Mouse (Mus musculus) mesoderm, embryonic 11.5 days (tissue): Measurements from ENCODE around the gene Dok5.

Experiments used
- DNase-seq: peaks from one replicate; pipeline ENCODE4 v3.0.0-alpha.2; 2012; ENCODE audit warnings: low read depth, low spot score

Dok5 gene

DNA sequence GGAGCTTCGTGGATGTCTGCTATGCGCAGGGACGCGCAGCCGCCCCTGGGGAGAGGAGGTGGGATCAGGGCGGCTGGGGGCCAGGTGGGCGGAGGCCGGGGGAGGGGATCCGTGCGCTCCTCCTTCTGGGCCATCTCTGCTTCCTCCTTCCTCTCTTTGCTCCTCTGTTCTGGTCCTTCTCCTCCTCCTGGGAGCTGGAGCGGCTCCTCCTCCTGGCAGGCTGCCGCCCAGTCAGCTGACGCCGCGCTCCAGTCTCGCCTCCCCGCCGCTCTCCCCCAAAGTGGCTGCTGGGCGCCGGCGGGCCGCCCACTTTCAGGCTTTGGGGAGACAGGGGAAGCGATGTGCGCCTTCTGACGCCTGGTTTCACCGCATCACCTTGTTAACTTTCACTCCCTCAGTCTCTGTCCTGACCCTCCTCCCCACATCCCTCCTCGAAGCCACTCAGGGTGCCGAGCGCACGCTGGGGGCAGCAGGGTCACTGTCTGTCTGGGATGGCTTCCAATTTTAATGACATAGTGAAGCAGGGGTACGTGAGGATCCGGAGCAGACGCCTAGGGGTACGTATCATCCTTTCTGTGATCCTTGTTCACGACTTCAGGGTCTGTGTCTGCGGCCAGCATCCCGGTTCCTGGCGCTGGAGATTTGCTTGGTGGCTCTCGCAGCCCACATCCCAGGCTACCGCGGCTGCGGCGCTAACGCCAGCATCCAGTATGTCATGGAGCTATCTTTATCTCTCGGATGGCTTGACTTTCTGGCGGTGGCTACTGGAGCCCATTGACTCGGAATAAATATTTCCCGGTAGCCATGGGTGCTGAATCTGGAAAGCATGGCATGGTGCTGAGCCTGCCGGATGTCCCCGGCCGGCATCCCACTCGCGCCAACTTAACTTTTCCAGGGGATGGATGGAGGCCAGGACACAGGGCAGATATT lies at the start of gene Dok5:
Gene Dok5, plus strand, starts transcription at position 176 of the 930 bp plus-strand sequence.
- peak; percentile 59 for DNase-seq

GRCm38 (mm10) chr2:170683385-170683784 lies 48.2 kb upstream of the Dok5 start:
- peak; percentile 25 for DNase-seq

DNA sequence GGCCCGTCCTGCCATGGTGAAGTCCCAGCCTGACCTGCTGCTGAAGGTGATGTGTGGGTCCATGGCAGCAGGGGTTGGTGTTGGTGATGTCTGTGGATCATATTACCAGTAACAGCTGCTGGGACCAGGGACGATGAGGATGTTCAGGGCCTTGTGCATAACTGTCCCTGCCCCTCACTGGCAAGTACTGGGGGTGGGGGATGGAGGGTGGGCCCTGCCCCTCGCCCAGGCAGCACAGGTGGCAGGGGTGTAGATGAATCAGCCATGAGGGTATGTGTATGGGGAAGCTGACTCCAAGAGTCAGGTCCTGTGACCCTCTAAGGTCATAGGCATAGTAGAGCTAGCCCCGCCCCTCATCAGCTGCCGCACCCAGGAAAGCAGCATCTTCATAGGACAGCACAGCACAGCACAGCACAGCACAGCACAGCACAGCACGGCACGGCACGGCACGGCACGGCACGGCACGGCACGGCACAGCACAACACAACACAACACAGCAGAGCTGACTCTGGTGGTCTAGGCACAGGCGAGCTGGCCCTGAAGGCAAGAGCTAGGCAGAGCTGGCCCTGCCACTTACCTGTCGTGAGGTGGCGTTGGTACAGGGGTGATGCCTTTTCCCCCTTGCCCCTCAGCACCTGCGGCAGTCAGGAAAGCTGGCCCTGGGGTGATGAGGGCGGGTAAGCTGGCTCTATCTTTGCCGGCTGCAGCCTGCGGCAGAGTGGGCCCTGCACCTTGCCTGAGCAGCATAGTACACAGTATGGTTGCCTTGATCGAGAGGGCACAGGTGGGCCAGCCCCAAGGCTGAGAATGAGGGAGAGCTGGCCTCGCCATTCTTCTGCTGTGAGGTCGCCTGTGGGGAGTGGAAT lies 36.3 kb upstream of the Dok5 start:
- DNase-seq = no peak

- DNase-seq = peak; percentile 9
Observed at GRCm38 (mm10) chr2:170695937-170696510, 35.6 kb upstream of the Dok5 start.

GRCm38 (mm10) chr2:170700471-170700870 lies 31.1 kb upstream of the Dok5 start:
- DNase-seq = no peak

GRCm38 (mm10) chr2:170706488-170706887 lies 25.1 kb upstream of the Dok5 start:
- DNase-seq = no peak

- DNase-seq = no peak
Observed at GRCm38 (mm10) chr2:170707672-170708071, 23.9 kb upstream of the Dok5 start.

DNA sequence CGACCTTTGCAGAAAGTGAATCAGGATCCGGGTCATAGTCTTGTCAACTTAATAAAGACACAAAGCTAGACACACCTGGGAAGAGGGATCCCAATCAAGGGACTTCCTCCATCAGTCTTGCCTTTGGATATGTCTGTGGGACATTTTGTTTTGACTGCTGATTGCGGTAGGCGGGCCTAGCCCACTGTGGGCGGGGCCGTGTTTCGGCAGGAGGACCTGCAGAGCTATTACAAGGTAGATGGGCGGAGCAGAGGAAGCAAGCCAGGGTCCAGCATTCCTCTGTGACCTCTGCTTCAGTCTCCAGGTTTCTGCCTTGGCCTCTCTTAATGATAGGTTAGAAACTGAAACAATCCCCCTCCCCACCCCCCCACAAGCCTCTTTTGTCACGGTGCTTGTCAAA lies 22.7 kb upstream of the Dok5 start:
- no peak for DNase-seq

DNA sequence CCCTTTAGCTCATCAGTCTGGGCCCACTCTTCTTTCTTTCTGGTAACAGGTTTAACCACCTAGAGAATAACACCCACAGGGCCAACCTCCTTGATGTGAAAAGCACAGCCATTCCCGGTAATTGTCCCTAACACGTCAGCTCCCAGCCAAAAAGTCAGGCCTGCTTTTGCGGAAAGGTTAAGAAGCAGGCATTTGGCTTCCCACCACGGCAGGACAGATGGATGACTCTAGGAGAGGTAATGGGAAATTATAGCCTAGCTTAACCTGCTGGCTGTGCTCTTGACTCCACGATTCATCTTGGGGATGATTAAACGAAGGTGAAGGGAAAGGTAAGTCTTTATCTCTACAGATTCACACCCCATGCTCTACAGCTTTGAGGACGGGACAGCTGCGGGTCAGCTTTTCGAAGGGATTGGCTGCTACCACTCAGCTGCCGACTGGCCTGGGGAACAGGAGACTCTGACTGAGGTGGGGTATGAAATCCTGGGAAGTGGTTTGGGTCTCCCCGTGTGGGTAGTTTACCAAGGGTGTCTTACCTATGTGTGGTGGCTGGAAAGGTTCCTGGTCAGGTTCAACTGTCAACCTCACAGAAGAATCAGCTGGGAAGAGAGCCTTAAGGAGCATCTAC lies 18.8 kb upstream of the Dok5 start:
- no peak for DNase-seq

GRCm38 (mm10) chr2:170720386-170720785 lies 11.2 kb upstream of the Dok5 start:
- peak; percentile 27 for DNase-seq

DNA sequence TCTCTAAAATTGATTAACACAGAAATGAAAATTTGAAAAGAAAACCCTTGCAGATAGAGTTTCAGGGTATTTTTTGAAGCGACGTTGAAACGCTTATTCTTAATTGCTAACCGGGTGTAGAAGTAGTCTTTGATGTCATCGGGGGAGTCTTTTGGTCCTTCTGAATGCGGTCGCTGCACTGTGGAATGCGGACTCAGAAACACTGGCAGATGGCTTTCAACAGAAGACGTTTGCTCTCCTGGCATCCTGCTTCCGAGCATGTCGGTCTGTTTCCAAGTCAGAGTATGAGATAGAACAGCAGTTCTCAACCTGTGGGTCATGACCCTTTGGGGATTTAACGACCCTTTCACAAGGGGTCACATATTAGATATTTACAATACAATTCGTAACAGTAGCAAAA lies 7.5 kb upstream of the Dok5 start:
- DNase-seq = no peak

- no peak for DNase-seq
Observed at GRCm38 (mm10) chr2:170724716-170725115, 6.9 kb upstream of the Dok5 start.

DNA sequence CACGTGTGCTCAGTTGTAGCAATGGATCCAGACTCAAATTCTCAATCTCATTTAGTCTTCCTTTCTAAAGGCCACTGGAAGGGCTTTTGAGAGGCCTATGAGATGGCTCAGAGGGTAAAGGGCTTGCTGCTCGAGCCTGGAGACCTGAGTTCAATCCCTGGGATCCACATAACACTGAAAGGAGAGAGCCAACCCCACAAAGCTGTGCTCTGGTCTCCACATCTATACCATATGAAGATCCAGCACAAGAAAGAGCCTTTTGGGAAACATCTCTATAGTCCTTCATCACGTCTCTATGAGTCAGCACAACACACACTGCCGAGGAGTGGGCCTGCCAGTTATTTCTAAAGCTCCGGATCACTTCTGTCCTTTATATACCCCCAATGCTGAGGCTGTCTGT lies 5.8 kb upstream of the Dok5 start:
- DNase-seq = no peak

DNA sequence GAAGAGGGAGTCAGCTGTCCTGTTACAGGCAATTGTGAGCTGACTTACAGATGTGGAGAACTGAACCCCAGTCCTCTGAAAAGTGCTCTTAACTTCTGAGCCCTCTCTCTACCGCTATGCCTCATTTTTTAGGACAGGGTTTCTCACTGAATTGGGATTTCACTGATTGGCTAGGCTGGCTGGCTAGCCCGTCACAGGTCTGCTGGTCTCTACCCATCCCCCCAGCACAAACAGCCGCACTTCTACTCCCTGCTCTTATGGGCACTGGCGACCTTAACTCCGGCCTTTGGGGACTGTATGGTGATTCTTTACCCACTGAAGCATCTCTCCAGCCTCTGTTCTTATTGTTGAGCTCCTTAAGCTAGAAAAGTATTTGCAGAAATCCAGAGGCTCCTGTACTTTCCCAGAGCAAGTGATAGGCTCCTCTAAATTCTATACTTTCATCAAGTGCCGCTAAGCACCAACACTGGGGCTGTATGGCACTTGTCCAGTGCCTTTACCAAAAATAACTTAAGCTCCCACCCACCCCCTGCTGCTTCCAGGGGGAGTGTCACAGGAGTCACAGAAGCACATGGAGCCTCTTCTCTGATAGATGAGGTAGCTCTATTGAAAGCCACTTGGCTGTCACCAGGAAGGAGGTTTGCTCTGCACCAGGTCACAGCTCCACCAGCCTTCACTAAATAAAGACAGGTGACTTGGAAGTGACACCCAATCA lies 4.5 kb upstream of the Dok5 start:
- DNase-seq = no peak

DNA sequence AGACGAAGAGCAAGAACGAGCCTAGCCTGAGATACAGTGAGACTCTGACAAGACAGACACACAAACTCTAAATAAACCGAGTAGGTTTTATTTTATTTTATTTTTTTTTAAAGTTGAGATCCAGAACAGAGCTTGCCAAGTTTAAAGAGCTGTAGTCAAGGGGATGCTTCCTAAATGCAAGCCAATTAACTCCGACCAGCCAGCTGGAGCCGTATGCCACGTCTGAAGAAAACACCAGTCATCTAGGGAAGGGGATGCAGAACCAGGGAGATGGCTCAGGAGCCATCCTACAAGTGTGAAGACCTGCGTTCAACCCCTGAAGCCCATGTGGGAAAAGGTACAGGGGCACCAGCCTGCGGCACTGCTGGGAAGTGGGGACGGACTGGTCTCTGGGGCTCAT lies 2.7 kb upstream of the Dok5 start:
- DNase-seq = no peak

DNA sequence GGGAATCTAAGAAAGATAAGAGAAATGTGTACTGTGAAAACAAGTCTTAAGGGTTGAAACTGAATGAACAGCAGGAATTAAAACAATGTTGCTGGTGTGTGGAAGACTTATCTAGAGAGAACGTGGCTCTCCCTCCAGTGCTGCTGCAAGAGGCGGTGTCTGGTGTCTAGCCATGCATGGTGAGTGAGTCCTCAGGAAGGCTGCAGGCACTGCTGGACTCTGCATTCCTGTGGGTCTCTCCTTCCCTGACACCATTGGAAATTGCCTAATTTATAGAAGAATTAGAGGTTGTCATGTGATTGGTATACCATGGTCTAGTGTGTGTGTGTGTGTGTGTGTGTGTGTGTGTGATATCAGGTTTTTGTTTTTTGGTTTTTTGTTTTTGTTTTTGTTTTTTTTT lies 1.9 kb upstream of the Dok5 start:
- no peak for DNase-seq

DNA sequence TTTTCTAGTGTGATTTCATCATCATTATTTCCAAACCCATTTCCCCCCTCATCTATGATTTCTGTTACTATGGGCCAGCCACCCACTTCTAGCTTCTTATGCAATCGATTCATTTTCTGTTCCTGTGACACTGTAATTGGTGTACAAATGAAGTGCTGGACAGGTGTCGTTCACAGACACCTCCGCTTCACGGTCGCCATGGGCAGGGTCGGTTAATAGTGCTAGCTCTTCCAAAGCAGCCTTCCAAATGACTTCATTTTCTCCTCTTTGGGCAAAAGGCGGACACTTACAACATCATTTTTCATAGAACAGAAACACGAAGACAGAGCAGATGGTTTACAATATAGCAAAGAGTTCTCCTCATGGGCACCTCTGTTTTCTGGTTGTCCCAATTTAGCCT lies 1.5 kb upstream of the Dok5 start:
- no peak for DNase-seq

DNA sequence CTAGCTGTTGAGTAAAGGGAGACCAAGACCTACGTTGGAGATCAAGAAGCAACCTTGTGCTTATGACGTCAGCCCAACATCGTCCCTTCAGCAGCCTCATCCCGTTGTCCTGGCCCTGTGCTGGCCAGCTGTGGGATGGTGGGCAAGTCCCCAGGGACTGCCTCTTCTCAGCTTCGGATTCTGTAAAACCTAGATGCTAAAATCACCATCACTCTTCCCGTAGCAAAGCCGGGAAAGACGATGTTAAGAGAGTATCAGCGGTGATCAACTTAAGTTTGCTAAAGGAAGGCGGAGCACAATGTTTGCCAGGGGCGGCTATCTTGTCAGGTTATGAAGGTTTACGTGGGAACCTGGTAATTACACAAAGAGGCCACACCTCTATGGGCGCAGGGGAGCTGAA lies 826 bp upstream of the Dok5 start:
- no peak for DNase-seq

DNA sequence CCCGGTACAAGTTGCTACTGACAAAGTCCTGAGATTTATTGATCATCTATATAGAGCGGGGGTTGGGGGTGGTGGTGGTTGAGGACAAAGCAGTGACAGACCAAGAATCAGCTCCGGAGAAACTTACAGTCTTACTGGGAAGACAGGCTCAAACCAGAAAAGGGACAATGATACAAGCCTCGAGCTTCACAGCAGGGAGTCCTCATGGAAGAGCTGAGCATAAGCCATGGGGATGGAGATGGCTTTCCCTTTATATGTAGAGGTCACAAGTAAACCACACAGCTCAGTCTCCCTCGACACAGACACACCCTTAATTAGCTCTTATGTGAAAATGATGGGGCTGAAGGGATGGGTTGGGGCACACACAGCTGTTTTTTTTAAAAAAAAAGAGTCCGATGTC lies 402 bp upstream of the Dok5 start:
- DNase-seq = peak; percentile 35

DNA sequence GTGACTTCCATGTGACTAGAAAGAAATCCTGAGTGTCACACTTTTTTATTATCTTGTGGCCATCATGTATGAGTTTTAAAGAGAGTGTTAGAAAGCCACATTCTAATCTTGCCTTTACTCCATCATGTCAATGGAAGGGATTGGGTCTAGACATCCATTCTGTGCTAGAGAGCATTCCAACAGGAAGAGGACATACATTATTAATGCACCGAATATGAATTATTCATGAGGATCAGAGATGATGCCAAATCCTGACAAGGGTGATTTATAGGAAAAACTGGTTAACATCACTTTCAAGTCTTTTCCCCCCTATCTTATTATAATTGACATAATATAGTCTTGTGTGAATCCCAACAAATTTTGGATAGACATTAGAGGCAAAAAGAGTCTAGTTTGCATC lies 2.1 kb downstream of the Dok5 start:
- peak; percentile 54 for DNase-seq

DNA sequence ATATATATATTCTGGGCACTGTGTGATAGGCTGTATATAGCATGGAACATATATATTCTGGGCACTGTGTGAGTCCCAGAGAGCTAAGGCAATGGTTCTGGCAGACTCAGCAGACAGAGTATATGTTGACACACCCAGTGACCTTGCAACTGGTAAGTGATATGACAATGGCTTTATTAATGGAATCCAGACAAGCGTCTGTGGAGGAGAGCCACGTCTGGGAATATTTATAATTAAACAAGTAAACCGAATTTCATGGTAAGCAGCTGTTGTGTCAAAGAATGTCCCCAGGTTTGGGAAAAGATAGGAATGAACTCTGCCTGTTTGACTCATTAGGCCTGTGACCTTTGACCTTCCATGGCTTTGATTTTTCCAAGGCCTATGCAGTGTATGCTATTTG lies 2.8 kb downstream of the Dok5 start:
- DNase-seq = no peak
